Mouse (Mus musculus) kidney, adult 2 months (tissue): ENCODE results near the gene Olfr985. TPM values are rescaled to one million over a fixed set of nuclear protein-coding genes. Genes with fewer than 3 reads are reported as not detected.

Source experiments
- DNase-seq: peaks from one replicate; pipeline ENCODE4 v3.0.0; 2021
- H3K27ac ChIP-seq: fragments of 200-500 bp; 2 replicates; pipeline ENCODE4 v1.5.1; 2012; ENCODE audit warnings: low read depth, low read length, control low read depth, inconsistent platforms; ENCODE audit not compliant: insufficient read depth
- H3K27me3 ChIP-seq: fragments of 200-500 bp; replicated peaks from 2 replicates; pipeline ENCODE4 v1.6.1; 2012; ENCODE audit warnings: mild to moderate bottlenecking, moderate library complexity, low read length, inconsistent platforms; ENCODE audit not compliant: control insufficient read depth, insufficient read depth
- H3K36me3 ChIP-seq: fragments of 200-500 bp; 2 replicates; pipeline ENCODE4 v1.6.1; 2012; ENCODE audit warnings: mild to moderate bottlenecking, moderate library complexity, low read length, inconsistent platforms; ENCODE audit not compliant: control insufficient read depth, insufficient read depth
- H3K4me1 ChIP-seq: fragments of 200-500 bp; 2 replicates; pipeline ENCODE4 v1.6.1; 2011; ENCODE audit warnings: low read length; ENCODE audit not compliant: control insufficient read depth, insufficient read depth
- H3K4me3 ChIP-seq: fragments of 200-500 bp; 2 replicates; pipeline ENCODE4 v1.5.1; 2011; ENCODE audit warnings: mild to moderate bottlenecking, low read depth, low read length, control low read depth; ENCODE audit not compliant: insufficient read depth
- CTCF ChIP-seq: fragments of 200-500 bp; conservative IDR thresholded peaks from 2 replicates; pipeline ENCODE4 v1.5.1; 2011; ENCODE audit warnings: low read depth, mild to moderate bottlenecking, control low read depth, low read length, moderate library complexity, mixed read lengths; ENCODE audit not compliant: insufficient read depth, insufficient read length
- POLR2A ChIP-seq: fragments of 200-500 bp; IDR thresholded peaks from one replicate; pipeline ENCODE4 v1.6.1; 2011; ENCODE audit warnings: low read depth, low read length, control low read depth
- WGBS: fragments of 180-500 bp; shearing (Covaris S2); methylation state at CpG from one replicate; pipeline ENCODE4 v1.1.7; 2018; 5-methylcytosine and 5-hydroxymethylcytosine counted together
- polyA plus RNA-seq: library from polyadenylated mRNA; depleted of rRNA; stranded (reverse); fragments of >200 nt; gene quantifications from 2 replicates; pipeline ENCODE4 v1.2.3, GENCODE M21; 2012; rRNA removed

Olfr985 gene
- polyA plus RNA-seq: not detected in 2 replicates

GRCm38 (mm10) chr9:40130084-40130483 is at the start of gene Olfr985:
Olfr985 (minus strand) TSS chr9:40130184.
- H3K4me3 ChIP-seq: no peak within 1 kb of the TSS
- TF ChIP-seq POLR2A: no peak
- no peak for TF ChIP-seq CTCF
- 0 out of 2 replicates have a peak, but pooled peaks cover 3% of the 10 kb centered on the region for H3K4me1 ChIP-seq
- no peak for DNase-seq
- no peak within 1 kb of the TSS for H3K27ac ChIP-seq
- 81% methylated on average over 1 of the region's 1 CpGs for WGBS
- no peaks in the 10 kb centered on the region for H3K36me3 ChIP-seq
- H3K27me3 ChIP-seq: no peaks in the 10 kb centered on the region

GRCm38 (mm10) chr9:40177017-40177416 is 47.0 kb upstream of the Olfr985 start:
- no peak for TF ChIP-seq POLR2A
- no peak for TF ChIP-seq CTCF
- no peaks in the 10 kb centered on the region for H3K4me1 ChIP-seq
- no peak overlapping the region for H3K27ac ChIP-seq
- peak; percentile 45 for DNase-seq
- no peak overlapping the region for H3K4me3 ChIP-seq
- 43% methylated on average over 6 of the region's 6 CpGs for WGBS
- H3K27me3 ChIP-seq: no peaks in the 10 kb centered on the region
- no peaks in the 10 kb centered on the region for H3K36me3 ChIP-seq

GRCm38 (mm10) chr9:40166446-40166845 is 36.5 kb upstream of the Olfr985 start:
- H3K36me3 ChIP-seq: no peaks in the 10 kb centered on the region
- TF ChIP-seq CTCF (no peak), POLR2A (no peak)
- 91% methylated on average over 1 of the region's 1 CpGs for WGBS
- no peak overlapping the region for H3K27ac ChIP-seq
- no peak overlapping the region for H3K4me3 ChIP-seq
- no peaks in the 10 kb centered on the region for H3K27me3 ChIP-seq
- DNase-seq: no peak
- no peaks in the 10 kb centered on the region for H3K4me1 ChIP-seq

GRCm38 (mm10) chr9:40155118-40155644 is 25.2 kb upstream of the Olfr985 start:
- no peak overlapping the region for H3K4me3 ChIP-seq
- H3K27me3 ChIP-seq: no peaks in the 10 kb centered on the region
- H3K4me1 ChIP-seq: peaks cover 3% of the 10 kb centered on the region; the same call in 1 of the 2 replicates
- TF ChIP-seq CTCF (no peak), POLR2A (no peak)
- peak overlapping the region; percentile 50; the same call in 1 of the 2 replicates for H3K27ac ChIP-seq
- H3K36me3 ChIP-seq: no peaks in the 10 kb centered on the region
- DNase-seq: no peak
- 50% methylated on average over 4 of the region's 4 CpGs for WGBS

GRCm38 (mm10) chr9:40141544-40141943 is 11.6 kb upstream of the Olfr985 start:
- Histone ChIP-seq H3K27ac (no peak overlapping the region), H3K4me1 (no peaks in the 10 kb centered on the region), H3K36me3 (no peaks in the 10 kb centered on the region), H3K4me3 (no peak overlapping the region), H3K27me3 (no peaks in the 10 kb centered on the region)
- TF ChIP-seq POLR2A (no peak), CTCF (no peak)
- no peak for DNase-seq
- whole genome bisulfite sequencing: 16% methylated on average over 1 of the region's 1 CpGs

- Histone ChIP-seq H3K4me1 (no peaks in the 10 kb centered on the region), H3K27me3 (no peaks in the 10 kb centered on the region), H3K4me3 (no peak overlapping the region), H3K36me3 (no peaks in the 10 kb centered on the region), H3K27ac (no peak overlapping the region)
- 56% methylated on average over 4 of the region's 4 CpGs for WGBS
- DNase-seq: no peak
- TF ChIP-seq POLR2A: no peak
- no peak for TF ChIP-seq CTCF
Measured at GRCm38 (mm10) chr9:40139484-40139883, 9.5 kb upstream of the Olfr985 start.

- Histone ChIP-seq H3K4me3 (no peak overlapping the region), H3K4me1 (no peaks in the 10 kb centered on the region), H3K27me3 (no peaks in the 10 kb centered on the region), H3K36me3 (no peaks in the 10 kb centered on the region), H3K27ac (no peak overlapping the region)
- WGBS: 64% methylated on average over 6 of the region's 6 CpGs
- DNase-seq: no peak
- TF ChIP-seq CTCF: no peak
- TF ChIP-seq POLR2A: no peak
Measured at GRCm38 (mm10) chr9:40136987-40137688, 7.2 kb upstream of the Olfr985 start.
